Mouse (Mus musculus): Measurements from ENCODE around the gene Ercc2.
A peak's percentile ranks its signal among the peaks of the same experiment; 100 is the strongest.

Ercc2 gene

DNA sequence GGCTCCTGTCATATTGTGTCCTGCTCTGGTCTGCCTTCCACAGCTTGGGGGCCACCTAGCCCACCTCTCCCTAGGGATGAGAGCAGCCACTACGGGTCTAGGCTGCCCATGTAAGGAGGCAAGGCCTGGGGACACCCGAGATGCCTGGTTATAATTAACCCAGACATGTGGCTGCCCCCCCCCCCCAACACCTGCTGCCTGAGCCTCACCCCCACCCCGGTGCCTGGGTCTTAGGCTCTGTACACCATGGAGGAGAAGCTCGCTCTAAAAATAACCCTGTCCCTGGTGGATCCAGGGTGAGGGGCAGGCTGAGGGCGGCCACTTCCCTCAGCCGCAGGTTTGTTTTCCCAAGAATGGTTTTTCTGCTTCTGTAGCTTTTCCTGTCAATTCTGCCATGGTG lies 27.9 kb downstream of the Ercc2 start:
- no peak for DNase-seq (ENCODE audit: low spot score in 2 of 2)

DNA sequence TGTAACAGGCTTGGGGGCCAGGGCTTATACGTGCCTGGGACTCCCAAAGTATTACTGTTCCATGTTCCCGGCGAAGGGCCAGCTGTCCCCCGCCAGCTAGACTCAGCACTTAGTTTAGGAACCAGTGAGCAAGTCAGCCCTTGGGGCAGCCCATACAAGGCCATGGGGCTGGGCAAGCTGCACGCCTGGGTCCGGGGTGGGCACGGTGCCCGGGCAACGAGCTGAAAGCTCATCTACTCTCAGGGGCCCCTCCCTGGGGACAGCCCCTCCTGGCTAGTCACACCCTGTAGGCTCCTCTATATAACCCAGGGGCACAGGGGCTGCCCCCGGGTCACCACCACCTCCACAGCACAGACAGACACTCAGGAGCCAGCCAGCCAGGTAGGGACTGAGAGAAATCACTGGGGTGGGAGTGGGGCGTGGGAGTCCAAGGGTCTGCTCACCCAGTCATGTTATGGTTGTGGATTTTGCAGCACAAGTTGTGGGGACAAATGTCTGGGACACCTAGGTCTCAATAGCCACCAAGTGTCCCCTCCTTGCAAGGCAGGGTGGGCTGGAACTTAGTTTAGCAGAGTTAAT lies 29.0 kb downstream of the Ercc2 start:
- DNase-seq (ENCODE audit: low spot score in 2 of 2), result no peak

DNA sequence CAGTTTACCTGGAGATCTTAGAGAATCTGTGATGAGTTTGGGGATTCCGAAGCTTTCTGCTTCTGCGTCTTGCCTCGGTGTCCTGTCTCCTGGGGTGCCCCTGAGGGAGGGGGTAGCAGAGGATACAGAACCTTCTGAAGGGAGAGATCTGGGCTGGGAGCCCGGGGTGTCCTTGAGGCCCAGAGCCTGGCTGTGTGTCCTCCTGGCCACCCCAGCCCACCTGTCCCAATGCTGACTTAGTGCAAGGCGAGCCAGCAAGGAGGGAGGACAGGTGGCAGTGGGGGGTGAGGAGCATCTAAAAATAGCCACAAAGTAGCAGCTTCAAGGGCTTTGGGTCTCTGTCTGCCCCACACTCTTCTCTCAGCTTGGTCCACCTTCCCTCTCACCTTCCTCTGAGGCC lies 30.0 kb downstream of the Ercc2 start:
- DNase-seq (ENCODE audit: low spot score in 2 of 2), result no peak

DNA sequence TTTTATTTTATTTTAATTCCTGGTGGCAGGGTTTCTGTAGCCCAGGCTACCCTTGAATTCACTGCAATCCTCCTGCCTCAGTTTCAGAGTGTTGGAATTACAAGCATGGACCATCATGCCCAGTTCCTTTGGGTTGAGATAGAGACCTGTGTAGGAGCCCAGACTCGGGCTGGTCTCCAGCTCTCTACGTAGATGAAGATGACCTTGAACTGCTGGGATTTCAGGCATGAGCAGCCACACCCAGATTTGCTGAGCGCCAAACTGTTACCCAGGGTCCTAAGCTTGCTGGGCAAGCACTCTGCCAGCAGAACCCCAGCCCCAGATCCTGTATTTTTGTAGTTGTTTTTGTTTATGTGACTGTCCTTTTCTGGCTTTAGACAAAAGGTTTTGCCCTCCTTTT lies 31.7 kb downstream of the Ercc2 start:
- DNase-seq (ENCODE audit: low spot score in 2 of 2), result no peak

DNA sequence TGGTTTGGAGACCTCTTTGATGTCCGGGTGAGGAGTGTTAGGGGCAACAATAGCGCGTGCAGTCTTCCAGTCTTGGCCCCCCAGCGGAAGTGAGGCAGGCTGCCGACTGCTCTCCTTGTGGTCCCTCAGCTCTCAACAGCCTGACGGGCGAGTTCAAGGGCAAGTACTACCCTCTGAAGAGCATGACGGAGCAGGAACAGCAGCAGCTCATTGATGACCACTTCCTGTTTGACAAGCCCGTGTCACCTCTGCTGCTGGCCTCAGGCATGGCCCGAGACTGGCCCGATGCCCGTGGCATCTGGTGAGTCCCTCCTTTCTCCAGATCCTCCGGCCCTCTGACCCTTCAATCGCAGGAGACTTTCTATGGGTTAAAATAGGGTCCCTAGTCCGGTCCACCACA lies 34.8 kb downstream of the Ercc2 start:
- DNase-seq (ENCODE audit: low spot score in 2 of 2), result no peak

DNA sequence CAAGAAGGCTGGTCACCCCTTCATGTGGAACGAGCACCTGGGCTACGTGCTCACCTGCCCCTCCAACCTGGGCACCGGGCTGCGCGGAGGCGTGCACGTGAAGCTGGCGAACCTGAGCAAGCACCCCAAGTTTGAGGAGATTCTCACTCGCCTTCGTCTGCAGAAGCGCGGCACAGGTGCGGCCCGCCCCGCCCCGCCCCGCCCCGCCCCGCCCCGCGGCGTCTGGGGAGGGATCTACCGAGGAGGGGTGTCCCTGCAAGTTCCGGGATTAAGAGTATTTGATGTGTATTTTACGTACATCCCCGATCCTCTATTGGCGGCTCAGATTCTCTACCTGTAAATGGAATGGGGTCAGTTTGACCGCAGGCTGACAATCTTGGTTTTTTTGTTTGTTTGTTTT lies 38.3 kb downstream of the Ercc2 start:
- no peak for DNase-seq (ENCODE audit: low spot score in 2 of 2)

DNA sequence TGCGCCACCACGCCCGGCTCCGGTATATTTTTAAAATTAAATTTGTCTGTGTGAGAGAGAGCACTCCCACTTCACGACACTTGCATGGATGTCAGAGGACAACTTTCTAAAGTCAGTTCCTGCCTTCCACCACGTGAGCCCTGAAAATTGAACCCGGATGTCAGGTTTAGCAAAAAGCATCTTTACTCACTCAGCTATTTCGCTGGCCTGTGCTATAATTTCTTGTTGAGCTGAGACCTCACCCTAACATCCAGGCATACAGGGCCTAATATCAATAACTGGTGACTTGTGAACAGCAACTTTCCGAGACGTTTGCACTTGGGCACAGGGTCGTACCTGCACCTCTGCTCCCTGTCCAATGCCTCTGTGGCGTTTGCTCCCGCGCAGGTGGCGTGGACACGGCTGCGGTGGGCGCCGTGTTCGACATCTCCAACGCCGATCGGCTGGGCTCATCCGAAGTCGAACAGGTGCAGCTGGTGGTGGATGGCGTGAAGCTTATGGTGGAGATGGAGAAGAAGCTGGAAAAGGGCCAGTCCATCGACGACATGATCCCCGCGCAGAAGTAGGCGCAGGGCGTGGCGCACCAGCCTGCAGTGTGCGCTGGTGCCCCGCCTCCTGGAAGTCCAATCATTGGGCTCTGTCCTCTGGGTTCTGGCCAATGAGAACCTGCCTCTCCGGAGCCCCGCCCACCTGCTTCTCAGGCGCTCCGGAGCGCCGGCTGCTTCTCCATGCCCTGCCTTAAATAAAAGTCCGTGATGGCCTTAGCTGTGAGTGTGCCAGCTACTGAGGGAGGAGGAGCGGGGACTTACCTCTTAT lies 39.2 kb downstream of the Ercc2 start:
- peak; percentile 44 to 68 for DNase-seq (ENCODE audit: low spot score in 2 of 2)

DNA sequence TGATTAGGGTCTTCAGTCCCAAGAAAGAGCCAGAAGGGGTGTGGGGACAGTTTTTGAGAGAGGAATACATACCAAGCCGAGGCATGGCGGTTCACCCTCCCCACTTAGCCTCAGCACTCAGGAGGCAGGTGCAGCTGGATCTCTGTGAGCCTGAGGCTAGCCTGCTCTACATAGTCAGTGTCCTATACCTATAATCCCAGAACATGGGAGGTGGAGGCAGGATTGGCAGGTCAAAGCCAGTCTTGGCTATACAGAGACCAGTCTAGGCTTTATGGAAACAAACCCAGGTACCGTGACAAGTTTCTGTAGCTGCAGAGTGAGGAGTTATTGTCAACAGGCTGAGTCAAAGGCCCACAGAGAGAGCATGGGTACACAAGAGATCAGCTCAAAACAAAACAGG lies 41.3 kb downstream of the Ercc2 start:
- no peak for DNase-seq (ENCODE audit: low spot score in 2 of 2)

DNA sequence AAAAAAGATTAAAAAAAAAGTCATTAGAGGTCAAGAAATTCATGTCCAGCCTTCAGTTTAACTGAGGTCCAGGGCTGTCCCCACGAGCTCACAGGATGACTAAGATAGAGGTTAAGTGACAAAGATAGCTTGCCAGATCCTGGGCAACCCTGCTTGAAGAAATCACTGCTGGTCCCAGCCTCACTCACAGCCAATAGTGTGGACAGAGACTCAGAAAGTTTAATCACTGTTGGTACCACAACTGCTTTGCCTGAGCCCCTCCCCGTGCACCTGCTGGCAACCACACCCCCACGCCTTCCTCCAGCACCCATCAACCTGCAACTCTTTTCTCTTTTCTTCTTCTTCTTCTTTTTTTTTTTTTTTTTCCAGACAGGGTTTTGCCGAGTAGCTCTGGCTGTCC lies 42.2 kb downstream of the Ercc2 start:
- DNase-seq (ENCODE audit: low spot score in 2 of 2), result no peak

DNA sequence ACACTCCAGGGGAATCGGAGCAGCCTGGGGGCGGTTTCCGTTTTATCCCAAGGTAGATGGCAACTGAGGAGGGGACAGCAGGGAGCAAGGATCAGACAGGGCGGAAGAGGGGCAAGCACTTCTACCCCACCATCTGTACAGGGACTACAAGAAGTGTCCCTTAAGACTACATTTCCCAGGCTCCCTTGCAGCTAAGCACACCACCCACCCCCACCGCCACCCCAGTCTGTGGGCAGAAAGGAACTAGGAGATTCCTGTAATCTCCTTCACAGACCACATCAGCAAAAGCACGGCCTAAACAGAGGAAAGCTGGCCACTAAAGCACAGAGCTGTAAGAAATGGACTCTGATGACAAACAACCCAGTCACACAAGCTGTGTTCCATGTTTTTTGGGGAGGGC lies 44.5 kb downstream of the Ercc2 start:
- no peak for DNase-seq (ENCODE audit: low spot score in 2 of 2)

DNA sequence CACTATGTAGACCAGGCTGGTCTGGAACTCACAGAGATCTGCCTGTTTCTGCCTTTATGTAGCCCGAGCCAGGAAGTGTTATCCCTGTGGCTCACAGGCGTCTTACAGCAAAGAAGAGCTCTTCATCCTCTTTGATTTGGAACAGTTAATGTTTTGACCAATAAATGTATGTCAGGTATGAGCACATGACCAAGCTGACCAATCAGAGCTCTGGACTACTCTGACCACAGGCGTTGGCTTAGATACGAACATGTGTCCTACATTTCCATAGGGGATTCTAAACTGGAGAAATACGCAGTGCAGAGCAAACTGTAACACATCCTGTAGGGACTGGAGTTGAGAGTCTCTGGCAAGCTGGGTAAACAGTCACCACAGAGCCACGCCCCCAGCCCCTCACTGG lies 45.1 kb downstream of the Ercc2 start:
- no peak for DNase-seq (ENCODE audit: low spot score in 2 of 2)

DNA sequence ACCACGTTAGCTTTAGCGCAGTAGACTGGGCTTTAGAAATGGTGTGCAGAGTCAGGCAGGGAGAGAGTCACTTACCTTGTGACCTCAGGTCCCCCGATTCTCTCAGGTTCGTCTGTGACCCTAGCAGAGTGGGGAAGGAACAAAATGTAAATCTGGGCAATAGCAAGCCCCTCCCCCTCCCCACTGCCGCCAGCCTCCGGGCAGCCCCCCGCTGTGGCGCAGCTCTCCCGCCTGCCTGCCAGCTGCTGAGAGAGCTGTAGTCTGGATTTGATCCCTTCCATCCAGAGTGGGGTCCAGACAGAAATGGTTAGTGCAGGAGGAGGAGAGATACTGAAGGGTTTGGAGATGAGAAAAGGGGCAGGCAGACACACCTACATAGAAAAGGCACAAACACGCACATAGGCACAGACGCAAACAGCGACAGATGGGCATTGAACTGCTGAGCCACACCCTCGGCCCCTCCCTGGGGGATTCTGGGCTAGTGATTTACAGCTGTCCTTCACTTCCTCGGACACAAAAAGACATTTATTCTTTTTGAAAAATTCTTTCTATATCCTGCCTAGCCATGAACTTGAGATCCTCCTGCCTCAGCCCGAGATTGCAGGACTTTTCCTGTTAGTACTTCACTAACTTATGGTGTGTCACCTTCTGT lies 46.3 kb downstream of the Ercc2 start:
- DNase-seq (ENCODE audit: low spot score in 2 of 2), result no peak

DNA sequence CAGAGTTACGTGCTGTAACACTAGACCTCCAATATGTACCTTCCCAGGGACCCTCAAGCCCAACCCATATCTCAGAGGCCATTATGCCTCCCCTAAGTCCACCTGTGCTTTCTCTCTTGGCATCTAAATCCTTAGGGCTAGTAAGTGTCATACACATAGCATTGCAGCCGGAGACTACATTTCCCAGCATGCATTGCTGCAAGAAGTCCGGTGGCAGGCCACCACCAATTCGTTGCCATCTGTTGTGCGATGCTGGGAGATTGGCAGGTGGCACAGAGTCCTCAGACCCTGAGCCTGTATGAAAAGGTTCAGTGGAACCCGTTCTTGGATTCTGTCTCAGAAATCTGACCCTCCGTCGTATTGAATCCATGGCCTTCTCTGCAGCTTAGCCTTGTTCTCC lies 47.9 kb downstream of the Ercc2 start:
- no peak for DNase-seq (ENCODE audit: low spot score in 2 of 2)

DNA sequence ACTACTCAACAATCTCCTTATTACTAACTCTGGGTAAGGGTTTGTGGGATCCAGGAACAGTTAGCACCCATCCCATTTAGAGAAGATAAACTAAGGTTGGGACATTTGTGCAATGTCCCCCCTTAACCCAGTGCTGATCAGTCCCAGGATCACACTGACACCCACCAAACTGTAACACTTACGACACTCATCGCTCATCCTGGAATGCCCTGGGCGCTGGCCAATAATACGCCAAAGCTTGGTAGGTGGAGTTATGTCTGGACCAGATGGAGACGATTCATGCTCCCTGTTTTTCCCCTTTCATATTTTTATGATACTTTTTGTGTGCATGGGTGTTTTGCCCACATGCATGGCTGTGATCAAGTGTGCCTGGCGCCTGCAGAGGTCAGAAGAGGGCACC lies 48.6 kb downstream of the Ercc2 start:
- no peak for DNase-seq (ENCODE audit: low spot score in 2 of 2)

DNA sequence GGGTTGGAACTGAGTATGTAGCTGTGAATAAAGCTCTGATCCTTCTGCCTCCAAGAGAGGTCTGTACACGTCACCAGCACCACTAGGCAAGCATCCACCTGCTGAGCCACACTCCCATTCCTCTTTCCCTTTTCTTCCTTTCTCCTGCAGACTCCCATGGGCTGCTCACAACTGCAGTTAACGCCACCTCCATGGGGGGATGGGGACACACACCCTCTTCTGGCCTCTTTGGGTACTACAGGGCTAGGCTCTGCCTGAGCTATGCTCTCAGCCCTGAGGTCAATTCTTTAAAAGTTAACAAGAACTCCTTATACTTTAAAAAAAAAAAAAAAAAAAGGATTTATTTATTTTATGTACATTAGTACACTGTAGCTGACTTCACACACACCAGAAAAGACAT lies 50.7 kb downstream of the Ercc2 start:
- DNase-seq (ENCODE audit: low spot score in 2 of 2), result no peak

DNA sequence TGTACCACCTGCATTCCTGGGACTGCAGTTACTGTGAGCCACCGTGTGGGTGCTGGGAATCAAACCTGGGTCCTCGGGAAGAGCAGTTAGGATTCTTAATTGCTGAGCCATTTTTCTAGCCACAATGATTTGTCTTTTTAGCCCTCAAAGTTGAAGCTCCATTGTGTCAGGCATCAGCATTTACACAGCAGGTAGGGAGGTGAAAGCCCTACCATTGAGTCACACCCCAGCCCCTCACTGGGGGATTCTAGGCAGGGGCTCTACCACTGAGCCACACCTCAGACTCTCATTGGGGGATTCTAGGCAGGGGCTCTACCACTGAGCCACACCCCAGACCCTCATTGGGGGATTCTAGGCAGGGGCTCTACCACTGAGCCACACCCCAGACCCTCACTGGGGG lies 54.5 kb downstream of the Ercc2 start:
- no peak for DNase-seq (ENCODE audit: low spot score in 2 of 2)

DNA sequence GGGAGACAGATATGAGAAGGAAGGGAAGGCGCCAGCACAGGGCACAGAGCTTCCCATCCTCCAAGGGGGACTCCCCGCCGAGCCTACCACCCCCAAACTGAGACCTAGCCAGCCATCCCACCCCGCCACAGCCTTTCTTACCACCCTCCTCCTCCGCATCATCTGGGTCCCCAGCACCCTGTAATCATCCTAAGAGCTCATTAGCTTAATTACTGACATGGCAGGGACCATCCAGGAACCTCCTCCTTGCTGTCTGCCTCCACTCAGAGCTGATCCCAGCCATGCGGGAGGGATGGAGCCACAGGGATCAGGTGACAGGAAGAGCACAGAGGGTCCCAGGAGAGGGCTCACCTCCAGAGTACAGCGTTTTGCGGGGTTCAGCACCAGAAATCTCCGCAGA lies 55.2 kb downstream of the Ercc2 start:
- DNase-seq (ENCODE audit: low spot score in 2 of 2), result no peak

DNA sequence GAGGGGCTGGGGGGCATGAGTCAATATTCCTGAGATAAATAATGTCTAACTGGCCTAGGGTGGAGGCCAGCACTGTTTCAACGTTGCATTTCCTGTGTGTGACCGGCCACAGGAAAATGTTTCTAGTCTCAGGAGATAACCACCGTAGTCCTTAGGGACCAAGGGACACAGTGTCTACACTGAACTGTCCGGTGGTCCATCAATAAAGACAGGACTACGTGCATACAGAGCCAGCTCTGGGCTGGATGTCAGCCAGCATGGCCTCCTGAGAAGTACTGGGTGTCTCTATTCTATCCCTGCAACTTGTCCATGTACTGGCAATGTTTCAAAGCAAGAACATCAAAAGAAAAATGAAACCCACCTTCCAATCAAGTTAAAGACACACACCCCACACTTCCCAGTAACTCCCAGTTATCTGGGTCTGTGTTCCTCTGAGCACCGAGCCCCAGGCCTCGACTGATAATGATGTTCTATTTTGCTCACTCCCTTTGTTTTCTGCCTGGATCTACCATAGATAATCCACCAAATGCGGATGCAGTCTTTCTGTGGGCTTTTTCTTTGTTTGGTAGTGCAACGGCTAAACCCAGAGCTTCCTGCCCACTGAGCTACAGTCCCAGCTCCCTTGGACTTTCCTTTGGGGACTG lies 59.8 kb downstream of the Ercc2 start:
- DNase-seq (ENCODE audit: low spot score in 2 of 2), result no peak

DNA sequence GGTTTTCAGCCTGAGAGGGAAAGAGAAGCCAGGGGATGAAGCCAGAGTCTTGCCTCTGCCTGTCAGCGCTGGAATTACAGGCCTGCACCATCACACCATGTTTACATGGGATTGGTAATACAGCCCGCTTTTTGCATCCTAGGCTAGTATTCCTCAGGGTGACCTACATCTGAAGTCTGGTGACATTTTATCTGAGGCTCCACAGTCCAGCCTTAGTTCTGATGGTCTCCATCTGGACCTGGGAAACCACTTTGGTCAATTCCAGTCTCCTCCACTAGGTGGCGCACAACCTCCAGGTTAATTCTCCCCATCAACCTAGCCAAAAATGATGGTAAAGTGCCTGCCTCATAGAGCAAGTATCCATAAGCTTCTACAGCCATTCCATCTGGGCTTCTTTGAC lies 61.5 kb downstream of the Ercc2 start:
- peak; percentile 78 to 91 for DNase-seq (ENCODE audit: low spot score in 2 of 2)

DNA sequence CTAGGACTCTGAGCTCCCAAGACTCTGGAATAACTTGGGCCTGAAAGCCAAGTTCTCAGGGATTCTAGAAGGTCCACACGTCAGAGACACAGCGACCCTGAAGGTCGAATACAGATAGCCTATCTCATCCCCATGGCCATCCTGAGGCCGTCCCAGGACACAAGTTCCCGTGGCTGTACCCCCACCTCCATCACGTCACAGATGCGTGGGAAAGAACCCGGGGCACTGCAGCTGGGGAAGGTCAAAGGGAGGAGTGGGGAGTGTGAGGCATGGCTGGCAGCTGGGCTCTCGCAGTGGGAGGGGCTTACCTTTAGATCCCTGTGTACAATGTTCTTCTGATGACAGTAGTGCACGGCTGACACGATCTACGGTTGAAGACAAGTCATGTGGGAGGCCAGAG lies 63.0 kb downstream of the Ercc2 start:
- no peak for DNase-seq (ENCODE audit: low spot score in 2 of 2)

Measured in frontal cortex, postnatal 25 days (tissue).